Mouse (Mus musculus) neural tube, embryonic 13.5 days (tissue): ENCODE measurements around the gene Ttpal. TPM values are rescaled to one million over a fixed set of nuclear protein-coding genes. Genes with fewer than 3 reads are reported as not detected.
"Not testable (repeated sequence)": the region's sequence is repeated elsewhere in the genome, so short reads cannot be mapped to it uniquely, and the experiment has no call there.

ENCODE experiments used
- ATAC-seq: fragments of 200-750 bp; cut with Nextera tagmentation; 2 replicates; pipeline ENCODE4 v1.8.0; 2017; ENCODE audit warnings: low read depth, mild to moderate bottlenecking, moderate TSS enrichment, moderate library complexity
- H3K27ac ChIP-seq: fragments of 300-500 bp; sonication (generic); replicated peaks from 2 replicates; pipeline ENCODE4 v1.5.1; 2015; ENCODE audit warnings: moderate library complexity, mild to moderate bottlenecking, inconsistent platforms
- H3K27me3 ChIP-seq: fragments of 300-500 bp; sonication (generic); 2 replicates; pipeline ENCODE4 v1.6.1; 2015; ENCODE audit warnings: mild to moderate bottlenecking, inconsistent platforms
- H3K36me3 ChIP-seq: fragments of 300-500 bp; sonication (generic); 2 replicates; pipeline ENCODE4 v1.6.1; 2015; ENCODE audit warnings: mild to moderate bottlenecking, inconsistent platforms
- H3K4me1 ChIP-seq: fragments of 300-500 bp; sonication (generic); replicated peaks from 2 replicates; pipeline ENCODE4 v1.6.1; 2015; ENCODE audit warnings: inconsistent platforms
- H3K4me2 ChIP-seq: fragments of 300-500 bp; sonication (generic); 2 replicates; pipeline ENCODE4 v1.6.1; 2015; ENCODE audit warnings: inconsistent platforms, mild to moderate bottlenecking, moderate library complexity
- H3K4me3 ChIP-seq: fragments of 300-500 bp; sonication (generic); 2 replicates; pipeline ENCODE4 v1.5.1; 2015; ENCODE audit warnings: mild to moderate bottlenecking, inconsistent platforms
- H3K9ac ChIP-seq: fragments of 300-500 bp; sonication (generic); 2 replicates; pipeline ENCODE4 v1.6.1; 2015; ENCODE audit warnings: moderate library complexity, mild to moderate bottlenecking, inconsistent platforms
- H3K9me3 ChIP-seq: fragments of 300-500 bp; sonication (generic); 2 replicates; pipeline ENCODE4 v1.6.1; 2016; ENCODE audit warnings: inconsistent platforms
- WGBS: fragments of 180-500 bp; shearing (Covaris S2); methylation state at CpG from one replicate; pipeline ENCODE4 v1.1.7; 2015; 5-methylcytosine and 5-hydroxymethylcytosine counted together
- polyA plus RNA-seq: library from polyadenylated mRNA; unstranded; fragments of >200 nt; fragmentation: Nextera tagmentation; extraction: Ambion mirVana; gene quantifications from 2 replicates; pipeline ENCODE4 v1.2.1, GENCODE M21; 2015

Ttpal gene
- polyA plus RNA-seq, 1 experiment from 2014 or later, result 39.2 TPM

- ATAC-seq, result no peak
- Histone ChIP-seq H3K4me3 (no peak overlapping the region), H3K36me3 (peaks cover 100% of the 10 kb centered on the region), H3K4me1 (no peaks in the 10 kb centered on the region), H3K4me2 (no peak overlapping the region), H3K27me3 (no peaks in the 10 kb centered on the region), H3K9me3 (no peaks in the 10 kb centered on the region), H3K9ac (no peak overlapping the region), H3K27ac (no peak overlapping the region)
- WGBS, result 92% methylated on average over 4 of the region's 4 CpGs
These were observed 14.0 kb downstream of the Ttpal start for GRCm38 (mm10) chr2:163615906-163616651.

GRCm38 (mm10) chr2:163616652-163617227 lies 14.6 kb downstream of the Ttpal start:
- ATAC-seq, result no peak
- H3K9ac ChIP-seq, result no peak overlapping the region
- H3K36me3 ChIP-seq, result peaks cover 99% of the 10 kb centered on the region

GRCm38 (mm10) chr2:163617232-163617863 lies 15.2 kb downstream of the Ttpal start:
- no peak overlapping the region for H3K4me2 ChIP-seq
- H3K27me3 ChIP-seq, result no peaks in the 10 kb centered on the region
- H3K36me3 ChIP-seq, result peaks cover 99% of the 10 kb centered on the region
- no peak overlapping the region for H3K4me3 ChIP-seq
- no peak for ATAC-seq
- H3K27ac ChIP-seq, result no peak overlapping the region
- no peak overlapping the region for H3K9ac ChIP-seq
- WGBS, result 86% methylated on average over 3 of the region's 3 CpGs
- no peaks in the 10 kb centered on the region for H3K4me1 ChIP-seq
- H3K9me3 ChIP-seq, result no peaks in the 10 kb centered on the region

More at GRCm38 (mm10) chr2:163616652-163617227, 14.6 kb downstream of the Ttpal start:
- H3K4me1 ChIP-seq, result no peaks in the 10 kb centered on the region
- H3K4me3 ChIP-seq, result no peak overlapping the region
- no peak overlapping the region for H3K4me2 ChIP-seq
- WGBS, result 80% methylated on average over 3 of the region's 3 CpGs
- H3K27ac ChIP-seq, result no peak overlapping the region
- no peaks in the 10 kb centered on the region for H3K9me3 ChIP-seq
- no peaks in the 10 kb centered on the region for H3K27me3 ChIP-seq

GRCm38 (mm10) chr2:163617874-163618273 lies 15.8 kb downstream of the Ttpal start:
- ATAC-seq, result no peak
- Histone ChIP-seq H3K9ac (no peak overlapping the region), H3K36me3 (peaks cover 99% of the 10 kb centered on the region), H3K4me1 (no peaks in the 10 kb centered on the region), H3K4me3 (no peak overlapping the region), H3K4me2 (no peak overlapping the region), H3K27me3 (no peaks in the 10 kb centered on the region), H3K27ac (no peak overlapping the region), H3K9me3 (no peaks in the 10 kb centered on the region)
- 96% methylated on average over 4 of the region's 4 CpGs for WGBS

GRCm38 (mm10) chr2:163620451-163620850 lies 18.3 kb downstream of the Ttpal start:
- Histone ChIP-seq H3K4me2 (no peak overlapping the region), H3K36me3 (peaks cover 95% of the 10 kb centered on the region), H3K27ac (no peak overlapping the region), H3K4me3 (no peak overlapping the region), H3K9me3 (no peaks in the 10 kb centered on the region), H3K4me1 (no peaks in the 10 kb centered on the region), H3K27me3 (no peaks in the 10 kb centered on the region), H3K9ac (no peak overlapping the region)
- 92% methylated on average over 8 of the region's 8 CpGs for WGBS
- no peak for ATAC-seq

GRCm38 (mm10) chr2:163621401-163621800 lies 19.3 kb downstream of the Ttpal start:
- H3K9ac ChIP-seq, H3K4me1 ChIP-seq, ATAC-seq, H3K27ac ChIP-seq, H3K9me3 ChIP-seq, H3K27me3 ChIP-seq, H3K4me2 ChIP-seq, H3K4me3 ChIP-seq: not testable (repeated sequence)
- 92% methylated on average over 3 of the region's 3 CpGs for WGBS
- peaks cover 95% of the 10 kb centered on the region for H3K36me3 ChIP-seq

GRCm38 (mm10) chr2:163631223-163631622 lies 29.1 kb downstream of the Ttpal start:
- Histone ChIP-seq H3K9ac (no peak overlapping the region), H3K36me3 (peaks cover 81% of the 10 kb centered on the region), H3K9me3 (no peaks in the 10 kb centered on the region), H3K4me3 (no peak overlapping the region), H3K4me2 (no peak overlapping the region), H3K27me3 (no peaks in the 10 kb centered on the region), H3K4me1 (no peaks in the 10 kb centered on the region), H3K27ac (no peak overlapping the region)
- WGBS, result 99% methylated on average over 4 of the region's 4 CpGs
- no peak for ATAC-seq

GRCm38 (mm10) chr2:163631715-163632114 lies 29.6 kb downstream of the Ttpal start:
- H3K4me1 ChIP-seq, result no peaks in the 10 kb centered on the region
- H3K9ac ChIP-seq, result no peak overlapping the region
- no peak overlapping the region for H3K4me3 ChIP-seq
- H3K9me3 ChIP-seq, result no peaks in the 10 kb centered on the region
- ATAC-seq, result no peak
- 93% methylated on average over 2 of the region's 2 CpGs for WGBS
- H3K27me3 ChIP-seq, result no peaks in the 10 kb centered on the region
- H3K36me3 ChIP-seq, result peaks cover 76% of the 10 kb centered on the region
- no peak overlapping the region for H3K4me2 ChIP-seq
- H3K27ac ChIP-seq, result no peak overlapping the region

- Histone ChIP-seq H3K4me1 (peaks cover 14% of the 10 kb centered on the region), H3K36me3 (peaks cover 60% of the 10 kb centered on the region), H3K4me2 (no peak overlapping the region), H3K27ac (no peak overlapping the region), H3K27me3 (no peaks in the 10 kb centered on the region), H3K9me3 (no peaks in the 10 kb centered on the region), H3K4me3 (no peak overlapping the region), H3K9ac (no peak overlapping the region)
- 91% methylated on average over 2 of the region's 2 CpGs for WGBS
- ATAC-seq, result no peak
These were observed 32.1 kb downstream of the Ttpal start for GRCm38 (mm10) chr2:163634211-163634610.

GRCm38 (mm10) chr2:163636057-163636456 lies 33.9 kb downstream of the Ttpal start:
- no peak for ATAC-seq
- Histone ChIP-seq H3K4me1 (peaks cover 31% of the 10 kb centered on the region), H3K27me3 (no peaks in the 10 kb centered on the region), H3K9ac (no peak overlapping the region), H3K9me3 (no peaks in the 10 kb centered on the region), H3K36me3 (peaks cover 47% of the 10 kb centered on the region), H3K4me2 (no peak overlapping the region), H3K27ac (no peak overlapping the region), H3K4me3 (no peak overlapping the region)
- WGBS, result 99% methylated on average over 2 of the region's 2 CpGs

GRCm38 (mm10) chr2:163637655-163638266 lies 35.6 kb downstream of the Ttpal start:
- Histone ChIP-seq H3K4me1 (peaks cover 44% of the 10 kb centered on the region), H3K9ac (no peak overlapping the region), H3K9me3 (no peaks in the 10 kb centered on the region), H3K4me2 (no peak overlapping the region), H3K27ac (no peak overlapping the region), H3K36me3 (peaks cover 31% of the 10 kb centered on the region), H3K4me3 (no peak overlapping the region), H3K27me3 (no peaks in the 10 kb centered on the region)
- ATAC-seq, result no peak
- WGBS, result 53% methylated on average over 5 of the region's 5 CpGs

GRCm38 (mm10) chr2:163640493-163640892 lies 38.4 kb downstream of the Ttpal start:
- H3K4me3 ChIP-seq, result no peak overlapping the region
- H3K36me3 ChIP-seq, result 0 out of 2 replicates have a peak, but pooled peaks cover 13% of the 10 kb centered on the region
- no peaks in the 10 kb centered on the region for H3K9me3 ChIP-seq
- H3K27ac ChIP-seq, result no peak overlapping the region
- no peak overlapping the region for H3K4me2 ChIP-seq
- 85% methylated on average over 3 of the region's 3 CpGs for WGBS
- no peak overlapping the region for H3K9ac ChIP-seq
- no peak for ATAC-seq
- H3K4me1 ChIP-seq, result peaks cover 58% of the 10 kb centered on the region
- no peaks in the 10 kb centered on the region for H3K27me3 ChIP-seq
